Mouse (Mus musculus) central nervous system, embryonic 18 days (tissue): ENCODE measurements around the gene Rnasek. TPM values are rescaled to one million over a fixed set of nuclear protein-coding genes. Genes with fewer than 3 reads are reported as not detected.

Experiments used
- polyA plus RNA-seq: library from polyadenylated mRNA; depleted of rRNA; stranded (reverse); fragments of >200 nt; gene quantifications from 2 replicates; pipeline ENCODE4 v1.2.3, GENCODE M21; 2012; rRNA removed

Gene Rnasek
- polyA plus RNA-seq: 122 and 145 TPM in 2 replicates

GRCm38 (mm10) chr11:70239541-70240279 is at the start of gene Rnasek, which contains the start of gene Gm21988:
Gene Rnasek, minus strand, starts transcription at chr11:70239842.
Gene Gm21988, minus strand, starts transcription at chr11:70239830.

GRCm38 (mm10) chr11:70254931-70255531 is 15.4 kb upstream of the Rnasek start, which contains the start of gene Alox12:
Gene Alox12, minus strand, starts transcription at chr11:70255353.

DNA sequence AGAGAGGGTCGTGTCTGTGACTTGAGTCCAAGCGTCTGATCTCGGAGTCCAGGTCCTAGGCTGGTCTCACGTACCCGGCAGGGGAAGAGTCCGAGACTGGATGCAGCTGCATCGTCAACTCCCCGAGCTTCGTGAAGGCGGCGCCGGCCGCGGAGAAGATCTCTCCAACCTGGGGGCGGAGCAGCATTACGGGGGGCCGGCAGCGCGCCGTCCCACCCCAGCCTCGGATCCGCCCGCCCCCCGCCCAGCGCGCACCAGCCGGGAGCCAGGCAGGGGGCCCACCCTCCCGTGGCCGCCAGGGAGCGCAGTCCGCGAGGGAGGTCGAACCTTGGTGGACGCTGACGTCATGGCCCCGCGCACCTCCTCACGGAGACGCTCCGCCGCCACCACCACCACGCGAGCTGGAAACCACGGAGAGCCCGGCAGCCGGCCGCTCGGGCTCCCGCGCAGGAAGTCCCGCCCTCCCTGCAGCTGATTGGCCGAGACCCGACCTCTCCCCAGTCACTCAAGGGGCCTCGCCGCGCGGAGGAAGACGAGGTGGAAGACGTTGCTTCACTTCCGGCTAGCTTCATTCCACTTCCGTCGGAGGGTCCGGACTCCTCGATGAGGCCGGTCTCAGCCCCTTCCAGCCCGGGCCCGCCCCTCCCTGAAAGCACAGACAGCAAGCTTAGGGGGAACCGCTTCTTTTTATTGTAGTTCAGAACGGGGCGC is 2.0 kb downstream of the Rnasek start, which contains the start of gene 0610010K14Rik:
Gene 0610010K14Rik (minus strand): TSS at position 458 of the 711 bp plus-strand sequence.

DNA sequence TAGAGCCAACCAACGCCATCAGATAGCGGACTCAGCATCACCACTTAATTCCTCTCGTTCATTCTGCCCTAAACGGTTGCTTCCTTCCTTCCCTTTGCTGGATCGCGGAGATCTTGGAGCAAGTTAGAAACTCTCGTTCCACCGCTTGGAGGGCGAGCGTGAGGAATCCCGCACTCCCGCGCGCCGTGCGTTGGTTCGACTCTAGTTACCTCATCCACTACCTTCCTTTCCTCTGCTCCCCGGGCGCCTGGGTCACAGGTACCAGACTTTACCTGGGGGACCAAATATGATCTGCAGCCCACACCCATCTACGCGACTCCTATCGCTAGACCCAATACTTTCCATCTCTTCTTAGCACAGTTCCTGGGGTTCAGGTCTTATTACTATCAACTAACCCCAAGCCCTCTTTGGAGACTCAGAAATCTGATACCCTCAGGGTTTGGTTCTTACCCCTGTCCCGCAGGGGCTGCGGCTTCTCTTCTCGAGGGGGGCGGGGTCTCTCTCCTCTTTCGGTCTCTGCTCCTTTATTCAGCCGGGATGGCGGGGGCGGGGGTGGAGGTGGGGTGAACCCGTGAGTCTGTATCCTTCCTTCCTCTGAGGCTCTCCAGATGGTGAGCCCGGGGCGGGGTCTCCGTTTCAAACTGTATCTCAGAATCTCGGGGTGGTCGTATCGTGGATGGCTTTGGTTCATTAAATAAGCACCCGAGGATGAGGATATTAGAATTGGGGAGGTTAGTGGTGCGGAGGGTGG is 10.2 kb downstream of the Rnasek start, which contains the start of gene Bcl6b:
Gene Bcl6b (minus strand): TSS at position 539 of the 751 bp plus-strand sequence.

GRCm38 (mm10) chr11:70220731-70221602 is 18.7 kb downstream of the Rnasek start, which contains the start of gene Slc16a13:
Gene Slc16a13, minus strand, starts transcription at chr11:70221064.

DNA sequence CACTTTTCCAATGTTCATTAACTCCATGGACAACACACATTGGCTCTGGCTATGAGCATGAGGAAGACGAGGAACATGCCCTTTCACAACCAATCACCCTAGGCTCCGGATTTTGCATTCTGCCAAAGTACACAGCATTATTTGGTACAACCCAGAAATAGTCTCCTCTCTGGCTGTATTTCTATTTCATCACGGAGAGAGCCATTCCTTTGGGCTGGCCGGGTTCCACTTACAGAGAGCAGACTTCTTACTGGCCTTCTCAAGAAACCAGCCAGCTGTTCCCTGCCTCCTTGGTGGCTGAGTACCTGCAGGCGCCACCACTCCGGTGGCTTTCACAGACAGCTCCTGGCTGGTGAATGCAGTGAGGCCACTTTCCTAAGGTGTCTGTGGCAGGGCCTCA is 27.2 kb downstream of the Rnasek start, which contains the start of gene Slc16a11:
Gene Slc16a11 (plus strand): TSS at position 330 of the 400 bp plus-strand sequence.

Other genes with a start within 250 kb of the Rnasek start
- 412 and 425 TPM in 2 replicates for gene Gabarap, start 248.7 kb downstream of the Rnasek start, polyA plus RNA-seq
- 41.8 and 47.6 TPM in 2 replicates for gene Phf23, start 244.1 kb downstream of the Rnasek start, polyA plus RNA-seq
- 26.9 and 34.5 TPM in 2 replicates for gene Dvl2, start 239.2 kb downstream of the Rnasek start, polyA plus RNA-seq
- gene Acadvl, start 224.4 kb downstream of the Rnasek start, polyA plus RNA-seq: 46.1 and 54.7 TPM in 2 replicates
- gene Dlg4, start 222.9 kb downstream of the Rnasek start, polyA plus RNA-seq: 242 and 275 TPM in 2 replicates
- 3.4 and 3.5 TPM in 2 replicates for gene Asgr1, start 185.8 kb downstream of the Rnasek start, polyA plus RNA-seq
- 0.28 and 0.35 TPM in 2 replicates for gene Asgr2, start 147.2 kb downstream of the Rnasek start, polyA plus RNA-seq
- 0.74 and 0.91 TPM in 2 replicates for gene Mgl2, start 109.5 kb downstream of the Rnasek start, polyA plus RNA-seq
- 0.93 and 1.1 TPM in 2 replicates for gene Clec10a, start 83.6 kb downstream of the Rnasek start, polyA plus RNA-seq
- 16.9 and 18.9 TPM in 2 replicates for gene Slc16a11, start 27.1 kb downstream of the Rnasek start, polyA plus RNA-seq
- 10.1 and 12.7 TPM in 2 replicates for gene Slc16a13, start 18.8 kb downstream of the Rnasek start, polyA plus RNA-seq
- 5.1 and 5.5 TPM in 2 replicates for gene Bcl6b, start 10.0 kb downstream of the Rnasek start, polyA plus RNA-seq
- gene 0610010K14Rik, start 1.9 kb downstream of the Rnasek start, polyA plus RNA-seq: 150 and 160 TPM in 2 replicates
- gene Gm21988, start within 50 bp of the Rnasek start, polyA plus RNA-seq: 12.2 and 12.8 TPM in 2 replicates
- 0.45 and 0.60 TPM in 2 replicates for gene Alox12, start 15.5 kb upstream of the Rnasek start, polyA plus RNA-seq
- 0.03 TPM in 1 of 2 replicates, not detected in the other for gene Alox12e, start 82.8 kb upstream of the Rnasek start, polyA plus RNA-seq
- 0.12 and 0.45 TPM in 2 replicates for gene Alox15, start 112.2 kb upstream of the Rnasek start, polyA plus RNA-seq
- 22.4 and 26.1 TPM in 2 replicates for gene Pelp1, start 170.2 kb upstream of the Rnasek start, polyA plus RNA-seq
- 64.3 and 77.9 TPM in 2 replicates for gene Arrb2, start 192.8 kb upstream of the Rnasek start, polyA plus RNA-seq
- gene Med11, start 212.1 kb upstream of the Rnasek start, polyA plus RNA-seq: 29.5 and 33.2 TPM in 2 replicates
- gene Zmynd15, start 219.6 kb upstream of the Rnasek start, polyA plus RNA-seq: 1.4 and 1.6 TPM in 2 replicates
- gene Cxcl16, start 220.1 kb upstream of the Rnasek start, polyA plus RNA-seq: 2.1 and 4.0 TPM in 2 replicates